Mouse (Mus musculus) megakaryocyte, embryonic 14.5 days (primary cell): ENCODE results near the gene Tmem253.

Source experiments
- FLI1 ChIP-seq: IDR thresholded peaks from 2 replicates; pipeline ENCODE4 v1.6.1; 2012; ENCODE audit warnings: low read length, inconsistent platforms, mixed read lengths
- GATA1 ChIP-seq: IDR thresholded peaks from 3 replicates; pipeline ENCODE4 v1.6.1; 2012; ENCODE audit warnings: mixed read lengths, low read length, inconsistent platforms, borderline replicate concordance

GRCm38 (mm10) chr14:51987177-51987576, 28.3 kb upstream of the Tmem253 start:
- no peak for TF ChIP-seq GATA1
- TF ChIP-seq FLI1, result no peak
